Mouse (Mus musculus): ENCODE results near the gene Olfr521. TPM values are rescaled to one million over a fixed set of nuclear protein-coding genes. Genes with fewer than 3 reads are reported as not detected.
"Not testable (repeated sequence)": the region's sequence is repeated elsewhere in the genome, so short reads cannot be mapped to it uniquely, and the experiment has no call there.

The Olfr521 gene
- polyA plus RNA-seq, 1 experiment = not detected

DNA sequence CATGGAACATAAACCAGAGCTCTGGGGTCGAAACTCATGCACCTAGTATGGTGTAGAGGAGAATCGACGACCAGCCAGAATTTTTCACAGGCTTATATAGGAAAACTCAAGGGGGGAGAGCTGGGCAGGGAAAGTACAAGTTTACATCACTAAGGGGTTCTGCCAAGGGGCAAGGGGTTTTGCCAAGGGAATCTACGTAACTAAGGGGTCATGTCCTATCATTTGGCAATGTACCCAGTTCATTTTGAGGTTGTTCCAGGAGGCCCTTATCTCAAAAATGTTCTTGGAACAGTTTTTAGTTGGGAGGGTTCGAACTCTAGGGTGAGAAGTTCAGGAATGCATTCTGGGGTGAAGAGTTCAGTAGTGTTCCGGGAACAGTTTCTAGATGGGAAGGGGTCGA is 43.7 kb downstream of the Olfr521 start:
- DNase-seq (ENCODE audit: low spot score) = not testable (repeated sequence)

GRCm38 (mm10) chr7:99810814-99811213 is 47.5 kb downstream of the Olfr521 start:
- DNase-seq (ENCODE audit: low spot score) = no peak

DNA sequence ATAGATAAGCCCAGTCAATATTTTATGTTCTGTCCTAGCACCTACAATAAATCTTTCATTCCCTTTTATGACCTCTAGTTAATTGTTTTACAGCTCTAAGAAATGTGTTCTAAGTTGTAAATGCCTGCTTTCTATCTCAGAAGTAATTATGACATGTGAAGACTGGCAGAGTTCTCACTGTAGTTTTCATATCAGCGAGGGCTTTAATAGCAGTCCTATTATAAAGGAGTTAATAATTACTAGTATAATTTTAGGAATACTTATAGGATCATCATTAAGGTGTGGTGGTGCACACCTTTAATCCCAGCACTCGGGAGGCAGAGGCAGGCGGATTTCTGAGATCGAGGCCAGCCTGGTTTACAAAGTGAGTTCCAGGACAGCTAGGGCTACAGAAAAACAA is 48.4 kb downstream of the Olfr521 start:
- DNase-seq (ENCODE audit: low spot score) = no peak

GRCm38 (mm10) chr7:99813394-99813793 is 50.1 kb downstream of the Olfr521 start:
- DNase-seq (ENCODE audit: low spot score) = no peak

DNA sequence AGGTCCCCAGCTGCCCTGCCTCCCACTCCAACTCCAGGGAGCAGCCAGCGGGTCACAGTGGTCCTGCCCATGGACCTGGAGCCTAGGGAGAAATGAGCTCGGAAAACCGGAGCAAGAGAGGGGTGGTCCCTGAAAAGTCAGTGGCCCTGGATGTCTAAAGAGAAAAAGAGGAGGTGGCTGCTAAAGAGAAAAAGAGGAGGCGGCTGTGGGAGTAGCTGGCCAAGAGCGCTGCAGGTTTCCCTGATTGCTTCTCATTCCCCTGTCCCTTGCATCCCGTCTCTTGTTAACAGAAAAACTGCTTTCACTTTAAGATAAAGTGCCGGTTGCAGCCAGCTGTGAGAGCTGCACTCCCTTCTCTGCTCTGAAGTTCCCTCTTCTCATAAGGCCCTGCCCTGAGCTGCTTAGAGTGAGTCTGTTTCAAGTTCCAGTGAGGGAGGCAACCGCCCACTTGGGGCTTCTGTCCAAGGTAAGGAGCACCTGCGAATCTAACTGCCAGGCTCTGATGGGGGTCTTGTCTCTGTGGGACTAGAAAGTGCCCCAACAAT is 54.9 kb downstream of the Olfr521 start:
- not testable (repeated sequence) for DNase-seq (ENCODE audit: low spot score)

Other genes with a start within 250 kb of the Olfr521 start
- gene Arrb1, start 228.0 kb upstream of the Olfr521 start, polyA plus RNA-seq (2012; rRNA removed) = 45.4 and 60.4 TPM in 2 replicates
- gene Tpbgl, start 136.4 kb upstream of the Olfr521 start, polyA plus RNA-seq (2012; rRNA removed) = 2.6 and 3.5 TPM in 2 replicates
- gene Slco2b1, start 52.2 kb upstream of the Olfr521 start, polyA plus RNA-seq (2012; rRNA removed) = 23.3 and 27.0 TPM in 2 replicates
- 0.12 and 0.19 TPM in 2 replicates for gene Olfr520, start 33.2 kb upstream of the Olfr521 start, polyA plus RNA-seq (2012; rRNA removed)
- gene Neu3, start 64.9 kb downstream of the Olfr521 start, polyA plus RNA-seq (2012; rRNA removed) = 5.9 and 6.2 TPM in 2 replicates
- 0.07 and 0.15 TPM in 2 replicates for gene Xrra1, start 95.6 kb downstream of the Olfr521 start, polyA plus RNA-seq (2012; rRNA removed)
- 57.3 and 70.9 TPM in 2 replicates for gene Spcs2, start 100.0 kb downstream of the Olfr521 start, polyA plus RNA-seq (2012; rRNA removed)
- 5.2 and 8.0 TPM in 2 replicates for gene Rnf169, start 216.9 kb downstream of the Olfr521 start, polyA plus RNA-seq (2012; rRNA removed)
- gene Chrdl2, start 242.7 kb downstream of the Olfr521 start, polyA plus RNA-seq (2012; rRNA removed) = 4.3 and 8.0 TPM in 2 replicates